Mouse (Mus musculus) lung, postnatal 14 days (tissue): Measurements from ENCODE around the gene Ccdc69.

Source experiments
- DNase-seq: peaks from one replicate; pipeline ENCODE4 v3.0.0; 2021

The Ccdc69 gene

DNA sequence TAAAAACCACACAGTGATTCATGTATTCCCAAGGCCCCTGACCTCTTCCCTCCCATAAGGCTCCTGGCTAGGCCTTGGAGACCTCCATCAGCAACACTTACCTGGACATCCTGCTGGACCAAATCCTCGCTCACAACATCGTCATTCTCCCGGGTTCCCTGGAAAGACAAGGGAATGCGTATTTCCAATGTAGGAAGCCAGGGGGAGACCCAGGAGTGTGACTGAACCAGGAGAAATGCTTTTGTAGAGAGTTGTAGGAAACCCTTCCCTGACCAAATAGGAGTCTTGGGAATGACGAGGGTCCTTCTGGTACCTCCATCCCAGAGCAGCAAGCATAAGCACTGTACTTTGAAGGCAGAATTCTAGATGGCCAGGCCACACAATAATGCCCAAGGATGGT lies 72.2 kb downstream of the Ccdc69 start:
- no peak for DNase-seq

DNA sequence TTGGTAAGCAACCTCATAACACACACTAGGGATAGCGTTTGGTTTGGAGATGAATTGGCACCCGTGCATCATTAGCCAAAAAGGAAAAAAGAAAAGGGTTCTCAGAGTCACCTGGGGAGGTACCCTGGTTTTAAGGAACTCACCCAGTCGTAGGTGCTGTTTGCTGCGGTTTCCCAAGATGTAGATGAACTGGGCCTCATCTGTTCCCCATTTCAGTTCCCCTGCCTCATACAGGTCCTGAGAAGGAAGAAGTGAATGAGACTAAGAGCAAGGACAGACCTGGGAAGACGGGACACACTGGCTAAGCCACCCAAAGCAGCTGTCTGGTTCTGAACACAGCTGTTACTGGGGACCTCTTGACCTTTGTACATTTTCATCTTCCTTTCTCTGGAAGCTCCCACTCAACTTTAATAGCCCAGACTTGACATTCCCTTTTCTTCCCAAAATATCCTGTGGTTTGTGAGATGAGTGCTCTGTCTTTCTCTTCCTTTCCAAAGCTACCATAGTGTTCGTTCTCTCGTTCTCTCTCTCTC lies 72.9 kb downstream of the Ccdc69 start:
- no peak for DNase-seq
